Mouse (Mus musculus) megakaryocyte, embryonic 14.5 days (primary cell): ENCODE measurements around the gene Rrp1b.

Experiments
- FLI1 ChIP-seq: IDR thresholded peaks from 2 replicates; pipeline ENCODE4 v1.6.1; 2012; ENCODE audit warnings: low read length, inconsistent platforms, mixed read lengths
- GATA1 ChIP-seq: IDR thresholded peaks from 3 replicates; pipeline ENCODE4 v1.6.1; 2012; ENCODE audit warnings: mixed read lengths, low read length, inconsistent platforms, borderline replicate concordance

DNA sequence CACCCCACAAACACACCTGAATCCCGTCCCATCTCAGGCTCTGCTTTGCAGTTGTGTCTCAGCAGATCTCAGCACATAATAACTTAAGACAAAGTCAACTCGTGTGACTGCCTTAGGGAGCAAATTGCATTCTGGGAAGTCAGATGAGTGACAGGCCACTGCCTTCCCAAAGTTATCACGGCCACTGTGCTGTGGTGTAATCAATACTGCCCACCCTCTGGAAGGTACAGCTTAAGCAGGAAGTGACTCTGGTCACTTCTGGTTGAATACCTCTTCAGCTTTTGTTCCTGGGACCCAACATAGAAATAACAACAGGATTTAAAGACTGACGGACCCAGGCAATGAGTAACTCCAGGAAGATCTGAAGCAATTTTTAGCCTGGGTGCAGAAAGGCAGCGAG, 72.0 kb downstream of the Rrp1b start:
- no peak for TF ChIP-seq GATA1
- TF ChIP-seq FLI1: no peak
